Mouse (Mus musculus): ENCODE measurements around the gene Acd.
A peak's percentile ranks its signal among the peaks of the same experiment; 100 is the strongest.

Acd gene

DNA sequence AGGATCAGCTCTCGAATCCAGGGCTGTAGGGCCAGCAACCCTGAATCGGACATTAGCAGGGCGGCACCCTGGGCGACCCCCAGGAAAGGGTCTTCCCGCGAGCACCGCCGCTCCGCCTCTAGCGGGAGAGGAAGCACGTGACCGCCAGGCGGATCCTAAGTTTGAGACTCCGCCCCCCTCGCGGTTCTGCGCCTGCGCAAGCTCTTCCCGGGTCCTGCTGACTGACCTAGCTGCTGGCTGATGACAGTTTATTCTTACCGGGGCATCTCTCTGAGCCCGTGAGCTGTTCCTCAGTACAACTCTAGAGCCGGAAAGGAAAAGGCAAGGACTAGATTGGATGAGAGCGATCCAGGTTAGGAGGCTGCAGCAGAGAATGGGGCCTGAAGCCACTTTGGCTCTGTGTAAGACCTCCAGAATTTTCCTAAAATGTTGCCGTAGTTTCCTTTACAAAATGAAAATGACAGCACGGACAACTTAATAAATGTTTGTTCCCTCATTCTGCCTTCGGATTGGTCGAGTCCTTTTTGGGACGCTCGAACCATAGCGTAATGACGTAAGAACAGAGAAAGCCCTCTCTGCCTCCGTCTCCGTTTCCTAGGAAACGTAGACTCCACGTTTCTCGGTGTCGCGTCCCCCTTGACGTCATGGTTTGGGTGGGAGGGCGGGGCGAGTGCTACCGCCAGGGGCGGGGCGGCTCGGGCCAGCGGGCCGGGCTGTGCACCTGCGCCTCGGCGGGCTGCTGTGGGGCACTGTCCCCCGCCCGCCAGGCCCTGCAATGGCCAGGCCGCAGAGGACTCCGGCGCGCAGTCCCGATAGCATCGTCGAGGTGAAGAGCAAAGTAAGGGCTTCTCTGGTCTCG lies at the start of gene Acd, which contains the start of gene Pard6a:
Acd (minus strand) TSS at position 137 of the 859 bp plus-strand sequence.
Pard6a (plus strand) TSS at position 183 of the 859 bp plus-strand sequence.
- peak; percentile 96 to 99 for DNase-seq (ENCODE audit: low spot score in 2 of 2)

DNA sequence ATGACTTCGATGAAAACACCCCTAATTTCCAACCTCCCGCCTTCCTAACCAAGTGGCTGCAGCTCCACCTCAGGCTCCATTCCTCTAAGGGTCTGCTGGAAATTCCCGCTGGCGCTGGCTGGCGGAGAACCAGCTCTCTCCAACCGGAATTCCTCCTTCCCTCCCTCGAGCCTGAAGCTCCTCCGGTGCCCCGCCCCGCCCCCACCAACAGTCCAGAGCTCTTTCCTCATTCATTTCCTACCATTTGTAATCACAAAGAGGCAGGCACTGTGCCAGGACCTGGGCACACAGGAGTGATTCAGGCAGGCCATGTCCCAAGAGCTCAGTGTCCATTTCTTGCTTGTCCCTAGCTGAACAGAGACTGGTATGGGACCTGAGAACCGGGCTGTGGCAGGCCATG lies 49.7 kb upstream of the Acd start:
- DNase-seq (ENCODE audit: low spot score in 2 of 2), result no peak

DNA sequence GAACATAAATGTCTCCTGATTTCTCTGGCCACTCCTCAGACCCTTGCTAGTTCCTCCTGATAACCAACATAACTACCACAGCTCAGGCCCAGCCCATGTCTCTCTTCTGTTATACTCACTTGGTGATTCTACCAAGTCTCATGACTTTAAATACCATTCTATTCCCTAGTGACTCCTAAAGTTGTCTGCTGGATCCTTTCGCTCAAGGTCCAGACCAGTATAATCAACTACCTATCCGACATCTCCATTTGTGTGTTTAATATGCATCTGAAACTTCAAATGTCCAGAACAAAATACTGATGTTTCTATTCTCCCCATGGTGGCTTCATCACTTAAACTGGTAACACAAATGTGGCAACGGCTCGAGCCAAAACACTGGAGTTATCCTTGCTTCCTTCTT lies 42.4 kb upstream of the Acd start:
- no peak for DNase-seq (ENCODE audit: low spot score in 2 of 2)

DNA sequence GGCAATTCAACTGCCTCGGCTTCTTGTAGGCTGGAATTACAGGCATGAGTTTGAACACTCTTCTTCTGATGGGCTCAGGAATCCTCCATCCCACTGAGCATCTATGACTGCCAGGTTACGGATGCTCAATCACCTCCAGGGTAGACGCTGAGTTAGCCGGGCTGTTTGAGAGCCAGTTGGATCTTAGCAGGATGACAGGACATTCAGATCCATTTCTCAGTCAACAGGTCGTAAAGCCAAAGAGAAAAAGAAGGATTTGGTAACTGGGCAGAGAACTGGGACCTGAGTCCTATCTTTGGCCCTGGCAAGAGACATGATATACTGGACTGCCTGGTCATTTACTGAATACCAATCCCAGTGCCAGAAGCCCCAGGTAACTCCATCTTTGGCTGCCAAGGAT lies 38.3 kb upstream of the Acd start:
- no peak for DNase-seq (ENCODE audit: low spot score in 2 of 2)

DNA sequence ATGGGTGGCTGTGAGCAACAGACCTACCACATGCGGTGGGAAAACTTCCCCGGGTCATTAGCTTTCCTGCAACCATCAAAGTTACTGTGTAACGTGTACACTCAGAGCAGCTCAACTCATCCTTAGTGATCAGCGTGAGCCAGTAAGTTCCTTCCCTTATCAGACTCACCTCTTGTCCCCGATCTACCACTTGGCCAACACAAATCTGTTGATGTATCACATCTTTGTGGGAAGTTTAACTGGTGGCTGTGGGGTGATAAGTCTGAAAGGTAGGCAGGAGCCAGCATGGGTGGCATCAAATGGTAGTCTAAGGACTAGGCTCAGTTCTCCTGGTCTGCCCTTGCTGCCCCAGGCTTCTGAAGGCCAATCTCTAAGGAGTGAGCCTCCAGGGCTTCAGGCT lies 31.3 kb upstream of the Acd start:
- DNase-seq (ENCODE audit: low spot score in 2 of 2), result no peak

DNA sequence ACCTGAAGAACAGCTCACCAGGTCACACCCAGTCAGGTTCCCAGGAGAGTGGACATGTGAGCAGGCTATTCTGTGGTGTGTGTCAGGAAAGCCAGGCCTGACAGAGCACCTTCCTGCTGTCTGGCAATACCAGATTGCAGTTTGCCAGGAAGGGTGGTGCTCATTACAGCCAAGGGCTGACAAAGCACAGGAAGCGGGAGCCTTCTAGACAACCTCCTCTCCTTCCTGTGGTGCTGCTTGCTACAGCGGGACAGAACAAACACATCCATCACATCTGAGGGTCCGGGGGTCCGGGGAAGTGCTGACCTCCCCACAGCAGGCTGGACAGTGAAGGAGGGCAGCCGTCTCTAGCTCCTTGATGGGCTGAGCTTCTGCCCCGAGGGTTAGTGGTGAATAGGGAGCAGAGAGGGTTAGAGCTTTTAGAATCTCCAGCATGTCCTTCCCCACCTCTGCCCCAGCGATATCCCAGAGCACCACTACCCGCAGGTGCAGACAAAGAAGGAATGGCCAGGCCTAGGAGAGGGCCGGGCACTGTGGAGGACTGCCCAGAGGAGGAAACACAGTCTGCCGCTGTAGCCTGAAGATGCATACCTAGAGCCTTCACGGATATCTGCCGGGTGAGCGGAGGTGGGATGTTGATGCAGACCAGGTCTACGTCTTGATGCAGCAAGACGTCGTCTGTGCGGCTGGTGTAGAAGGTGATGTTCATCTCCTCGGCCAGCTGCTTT lies 26.7 kb upstream of the Acd start:
- DNase-seq (ENCODE audit: low spot score in 2 of 2), result no peak

DNA sequence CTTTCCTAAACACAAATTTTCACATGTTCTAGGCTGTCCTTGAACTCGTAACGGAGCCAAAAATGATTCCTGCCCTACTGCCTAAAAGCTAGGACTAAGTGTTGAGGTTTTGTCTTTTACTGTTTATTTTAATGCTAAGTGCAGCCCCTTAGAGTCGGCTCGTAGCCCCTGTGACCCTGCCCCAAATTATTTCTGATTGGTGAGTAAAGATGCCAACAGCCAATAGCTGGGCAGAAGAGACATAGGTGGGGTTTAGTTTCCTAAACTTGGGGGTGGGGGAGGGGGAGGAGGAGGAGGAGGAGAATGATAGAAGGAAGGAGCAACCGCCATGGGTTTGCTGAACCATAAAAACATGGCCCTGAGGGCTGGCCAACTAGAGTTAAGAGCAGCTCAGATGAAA lies 24.8 kb upstream of the Acd start:
- DNase-seq (ENCODE audit: low spot score in 2 of 2), result no peak

DNA sequence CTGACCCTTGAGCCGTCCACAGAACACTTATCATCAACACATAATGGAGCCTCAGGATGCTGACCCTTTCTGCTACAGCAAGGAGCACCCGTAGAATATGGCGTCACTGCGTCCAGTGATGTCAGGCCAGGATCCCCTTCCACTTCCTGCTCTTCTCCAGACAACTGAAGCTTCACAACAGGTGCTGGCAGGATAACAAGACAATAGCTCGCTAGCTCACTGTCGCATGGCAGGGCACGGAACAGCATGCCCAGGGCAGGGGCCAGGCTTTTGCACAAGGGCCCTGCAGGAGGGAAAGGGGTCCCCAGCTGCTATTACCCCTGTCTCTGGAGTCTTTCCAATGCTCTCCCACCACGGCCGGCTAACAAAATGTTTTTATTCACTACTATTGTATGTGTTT lies 22.0 kb upstream of the Acd start:
- DNase-seq (ENCODE audit: low spot score in 2 of 2), result no peak

DNA sequence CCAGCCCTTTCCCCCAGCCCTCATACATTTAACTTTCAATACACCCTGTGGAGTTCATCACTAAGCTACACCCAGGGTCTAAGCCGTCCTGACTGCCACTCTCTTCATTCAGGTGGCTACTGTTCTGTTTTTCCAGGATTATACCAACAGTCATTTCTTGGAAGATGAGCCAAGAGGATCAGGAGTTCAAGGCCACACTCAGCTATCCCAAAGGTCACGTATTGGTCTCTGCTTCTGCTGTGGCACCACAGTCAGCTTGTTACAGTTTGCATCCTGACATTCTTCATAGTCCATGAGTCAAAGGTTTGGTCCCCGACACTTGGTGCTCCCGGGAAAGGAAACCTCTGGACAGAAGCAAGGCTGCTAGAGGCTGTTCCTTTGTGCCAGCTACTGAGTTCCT lies 18.7 kb upstream of the Acd start:
- DNase-seq (ENCODE audit: low spot score in 2 of 2), result no peak

DNA sequence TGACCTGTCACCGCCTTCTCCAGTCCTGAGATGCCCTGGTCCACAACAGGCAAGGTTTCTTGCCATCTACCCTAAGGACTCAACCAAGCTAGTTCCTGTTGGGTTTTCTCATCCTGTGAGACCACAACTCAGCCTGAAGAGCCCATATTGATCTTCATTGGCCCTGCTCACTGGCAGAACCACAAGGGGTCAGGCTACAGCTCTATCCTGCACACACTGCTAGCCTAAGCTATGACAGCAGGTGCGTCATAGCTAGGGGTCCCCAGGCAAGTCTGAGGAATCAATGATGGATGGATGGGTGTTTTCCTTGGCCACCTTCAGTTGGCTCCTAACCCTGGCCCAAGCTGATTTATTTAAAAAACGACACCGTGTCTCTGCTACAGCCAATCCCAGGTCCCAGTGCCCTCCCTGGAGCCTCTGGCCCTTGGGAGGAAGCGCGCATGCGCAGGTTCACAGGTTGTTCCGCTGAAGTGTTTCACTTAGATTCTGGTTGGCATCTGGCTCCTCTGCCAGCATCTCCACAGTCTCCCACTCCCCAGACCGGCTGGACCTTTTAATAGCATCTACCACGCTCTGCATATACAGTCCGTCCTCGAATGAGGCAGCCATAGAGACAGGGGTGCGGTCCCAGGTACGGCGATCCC lies 15.5 kb upstream of the Acd start:
- no peak for DNase-seq (ENCODE audit: low spot score in 2 of 2)

DNA sequence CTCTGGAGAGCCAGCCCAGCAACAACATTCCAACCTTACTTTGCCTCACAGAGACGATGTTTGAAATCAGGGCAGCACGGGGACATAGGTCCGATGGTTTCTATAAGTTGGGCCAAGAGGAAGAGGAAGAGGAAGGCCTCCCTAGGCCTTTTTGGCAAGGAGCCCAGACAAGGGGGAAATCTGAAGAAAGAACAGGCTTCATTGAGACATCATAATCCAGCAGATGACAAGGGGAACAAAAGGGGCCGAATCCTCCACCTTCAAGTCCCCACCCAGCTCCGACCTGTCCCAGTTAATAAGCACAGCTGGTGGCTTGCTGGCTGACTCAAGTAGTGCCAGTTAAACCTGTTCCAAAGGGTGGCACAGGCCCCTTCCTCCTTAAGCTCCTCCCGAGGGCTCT lies 14.1 kb upstream of the Acd start:
- DNase-seq (ENCODE audit: low spot score in 2 of 2), result no peak

DNA sequence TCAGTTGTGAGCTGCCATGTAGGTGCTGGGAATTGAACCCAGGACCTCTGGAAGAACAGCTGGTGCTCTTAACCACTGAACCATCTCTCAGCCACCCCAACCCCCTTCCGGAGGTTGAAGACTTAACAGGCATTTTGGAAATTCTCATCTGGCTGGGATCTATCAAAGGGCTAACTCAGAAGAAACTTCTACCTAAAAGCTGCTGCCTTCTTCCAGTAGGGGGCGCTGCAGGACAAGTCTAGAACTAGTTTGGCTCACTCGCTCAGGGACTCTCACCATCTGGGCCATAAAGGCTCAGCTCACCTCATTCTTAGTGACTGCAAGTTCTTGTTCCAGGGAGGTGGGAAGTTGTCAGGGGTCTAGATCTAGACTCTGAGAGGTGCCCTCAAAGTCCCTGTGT lies 13.2 kb upstream of the Acd start:
- DNase-seq (ENCODE audit: low spot score in 2 of 2), result peak; percentile 89 to 98

DNA sequence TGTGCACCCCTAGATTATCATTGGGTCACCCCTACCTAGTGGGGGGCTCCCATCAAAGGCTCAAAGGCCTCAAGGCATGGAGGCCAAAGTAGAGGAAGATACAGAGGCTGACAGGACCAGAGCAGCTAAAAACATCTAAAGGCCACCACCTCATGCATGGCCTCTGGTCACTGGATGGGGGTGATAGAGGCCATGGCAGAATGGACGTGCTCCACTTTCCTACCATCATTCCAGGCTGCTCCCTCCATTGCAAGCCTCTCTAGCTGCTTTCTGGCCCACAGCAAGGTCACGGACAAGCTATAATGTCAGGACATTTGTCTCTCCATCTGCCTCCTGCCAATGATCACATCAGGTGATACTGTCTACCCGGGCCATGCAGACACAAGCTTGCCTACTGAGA lies 11.4 kb upstream of the Acd start:
- no peak for DNase-seq (ENCODE audit: low spot score in 2 of 2)

DNA sequence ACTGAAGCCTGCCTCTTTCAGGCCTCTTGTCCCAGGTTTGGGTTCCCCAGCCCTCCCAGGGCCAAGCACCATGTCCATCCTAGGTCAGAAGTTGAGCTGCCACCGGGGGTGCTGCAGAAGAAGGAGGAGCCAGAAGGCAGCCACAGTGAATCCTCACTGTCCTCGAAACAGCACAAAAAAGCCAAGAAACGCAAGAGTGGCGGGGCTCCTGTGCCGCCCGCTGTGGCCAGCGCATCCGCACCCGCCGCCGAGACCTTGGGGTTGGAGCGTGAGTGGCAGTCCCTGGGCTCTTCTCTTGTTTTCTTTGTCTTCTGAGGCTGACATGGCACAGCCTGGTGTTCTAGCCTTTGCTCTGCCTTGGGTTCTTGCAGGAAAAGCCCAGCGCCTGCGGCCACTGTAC lies 8.4 kb upstream of the Acd start:
- DNase-seq (ENCODE audit: low spot score in 2 of 2), result no peak

DNA sequence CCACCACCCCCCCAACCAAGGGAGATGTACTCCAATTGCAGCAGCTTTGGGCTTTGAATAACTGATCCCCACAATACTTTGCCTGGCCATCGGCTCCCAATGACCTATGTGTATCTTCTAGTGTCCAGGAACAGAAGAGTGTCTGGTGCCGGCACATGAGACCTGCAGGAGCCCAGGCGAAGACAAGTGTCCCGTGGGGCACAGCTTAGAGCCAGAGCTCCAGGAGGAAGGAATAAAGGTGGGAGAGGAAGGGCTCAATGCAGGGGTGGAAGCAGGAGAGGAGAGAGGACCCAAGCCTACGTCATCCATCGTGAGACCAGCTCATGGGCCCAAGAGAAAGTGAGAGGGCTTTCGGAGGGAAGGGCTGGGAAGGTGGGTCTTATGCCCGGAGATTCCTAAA lies 7.8 kb upstream of the Acd start:
- DNase-seq (ENCODE audit: low spot score in 2 of 2), result no peak

DNA sequence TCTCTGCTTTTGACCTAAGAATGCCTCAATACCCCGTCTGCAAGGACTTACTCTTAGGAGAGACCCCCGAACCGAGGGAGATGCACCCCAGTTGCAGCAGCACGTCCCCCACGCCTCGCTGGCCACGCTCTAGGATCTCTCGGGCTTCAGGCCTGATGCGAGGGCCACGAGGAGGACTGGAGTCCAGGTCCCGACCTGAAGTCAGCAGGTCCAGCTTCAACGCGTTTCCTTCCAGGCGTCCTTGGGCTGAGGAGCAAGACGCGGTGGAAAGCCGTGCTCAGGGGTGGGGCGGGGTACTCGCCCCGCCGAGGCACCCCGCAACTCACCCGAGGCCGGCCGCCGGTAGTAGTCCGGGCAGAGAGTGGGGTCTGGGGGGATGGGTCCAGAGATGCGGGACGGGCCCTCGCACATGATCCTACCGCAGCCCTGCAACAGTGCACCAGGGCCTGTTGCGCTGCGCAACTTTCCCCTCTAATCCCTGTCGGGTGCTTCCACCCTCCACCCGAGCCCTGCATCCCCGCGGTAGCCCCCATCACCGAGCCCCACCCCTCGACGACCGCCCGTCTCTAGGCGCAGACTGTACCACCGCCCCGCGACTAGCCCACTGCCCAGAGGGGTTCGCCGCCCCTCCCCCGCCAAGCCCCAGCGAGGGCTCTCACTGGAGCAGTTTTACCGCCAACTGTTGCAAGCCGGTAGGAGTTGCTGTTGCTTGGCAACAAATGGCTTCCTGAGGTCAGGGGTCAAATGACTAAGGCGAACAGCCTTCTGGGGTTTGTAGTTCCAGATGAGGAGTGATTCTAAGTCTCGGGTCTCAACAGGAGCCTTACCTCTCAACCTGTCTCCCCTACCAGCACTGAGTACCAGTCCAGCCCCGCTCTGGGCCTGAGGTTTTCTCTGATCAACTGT lies 6.8 kb upstream of the Acd start, which contains the start of the genes 4933405L10Rik and Enkd1:
4933405L10Rik (plus strand) TSS at position 158 of the 906 bp plus-strand sequence.
Enkd1 (minus strand) TSS at position 713 of the 906 bp plus-strand sequence.
- DNase-seq (ENCODE audit: low spot score in 2 of 2), result peak; percentile 80 to 85

DNA sequence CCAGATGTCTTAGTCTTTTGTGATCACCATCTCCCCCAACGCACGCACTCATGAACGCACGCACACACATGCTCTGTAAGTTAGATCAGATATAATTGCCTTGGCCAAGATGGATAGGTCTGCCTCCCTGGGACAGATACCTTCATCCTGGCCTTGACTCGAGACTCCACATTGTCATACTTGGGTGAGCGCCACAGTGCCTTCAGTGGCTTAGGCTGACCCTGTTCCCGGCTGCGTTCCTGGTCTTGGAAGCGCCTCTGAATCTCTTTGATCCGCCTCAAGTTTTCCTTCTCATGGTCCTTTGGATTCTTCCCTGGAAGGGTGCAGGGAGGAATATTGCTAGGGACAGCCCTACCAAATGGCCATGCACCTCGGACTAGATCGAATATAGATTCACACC lies 5.5 kb upstream of the Acd start:
- no peak for DNase-seq (ENCODE audit: low spot score in 2 of 2)

DNA sequence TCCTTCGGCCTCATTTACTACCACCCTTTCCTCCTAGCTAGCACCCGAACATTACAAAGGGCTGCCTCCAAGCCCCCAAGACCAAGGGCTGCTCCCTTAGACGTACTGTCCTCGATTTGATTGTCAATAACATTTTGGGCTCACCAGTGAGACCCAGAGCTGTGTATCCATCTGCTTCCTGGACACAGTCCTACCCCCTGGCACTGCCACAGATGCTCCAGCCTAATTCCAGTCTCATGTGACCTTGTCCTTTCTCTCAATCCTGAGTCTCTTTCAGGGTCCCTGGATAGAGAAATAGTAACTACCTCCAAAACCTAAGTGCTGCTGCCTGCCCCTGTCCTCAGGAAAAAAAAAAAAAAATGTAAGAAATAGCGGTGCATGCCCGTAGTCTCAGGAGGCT lies 4.1 kb upstream of the Acd start:
- no peak for DNase-seq (ENCODE audit: low spot score in 2 of 2)

DNA sequence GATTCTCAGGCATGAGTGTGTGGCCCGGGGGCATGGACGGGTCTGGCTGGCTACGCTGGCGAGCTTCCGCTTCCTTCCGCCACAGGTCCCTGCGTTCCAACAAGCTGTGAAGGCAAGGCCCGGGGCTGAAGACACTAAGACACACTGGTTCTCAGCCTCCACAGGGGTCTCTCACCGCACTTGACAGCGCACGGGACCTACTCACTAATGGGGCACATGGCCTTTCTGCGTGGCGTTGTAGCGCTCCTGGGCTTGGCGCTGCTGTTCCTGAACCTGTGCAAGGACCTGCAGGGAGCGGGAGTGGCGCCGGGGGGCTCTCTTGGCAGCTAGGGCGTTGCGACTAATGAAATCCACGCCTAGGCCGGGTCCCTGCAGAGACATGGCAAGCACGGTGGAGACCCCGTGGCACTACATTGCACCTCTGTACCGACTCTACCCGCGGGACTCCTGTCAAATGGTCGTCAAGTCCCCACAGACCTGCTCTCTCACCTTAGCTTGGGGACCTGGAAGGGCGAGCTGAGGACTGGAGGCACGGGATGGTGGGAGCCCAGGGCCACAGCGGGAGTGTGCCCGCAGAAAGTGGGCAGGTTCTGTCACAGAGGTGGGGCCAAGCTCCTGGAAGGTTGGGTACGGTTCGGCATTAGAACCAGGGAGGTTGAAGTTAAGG lies 3.4 kb upstream of the Acd start:
- DNase-seq (ENCODE audit: low spot score in 2 of 2), result peak in 1 of 2 experiments; percentile 65

DNA sequence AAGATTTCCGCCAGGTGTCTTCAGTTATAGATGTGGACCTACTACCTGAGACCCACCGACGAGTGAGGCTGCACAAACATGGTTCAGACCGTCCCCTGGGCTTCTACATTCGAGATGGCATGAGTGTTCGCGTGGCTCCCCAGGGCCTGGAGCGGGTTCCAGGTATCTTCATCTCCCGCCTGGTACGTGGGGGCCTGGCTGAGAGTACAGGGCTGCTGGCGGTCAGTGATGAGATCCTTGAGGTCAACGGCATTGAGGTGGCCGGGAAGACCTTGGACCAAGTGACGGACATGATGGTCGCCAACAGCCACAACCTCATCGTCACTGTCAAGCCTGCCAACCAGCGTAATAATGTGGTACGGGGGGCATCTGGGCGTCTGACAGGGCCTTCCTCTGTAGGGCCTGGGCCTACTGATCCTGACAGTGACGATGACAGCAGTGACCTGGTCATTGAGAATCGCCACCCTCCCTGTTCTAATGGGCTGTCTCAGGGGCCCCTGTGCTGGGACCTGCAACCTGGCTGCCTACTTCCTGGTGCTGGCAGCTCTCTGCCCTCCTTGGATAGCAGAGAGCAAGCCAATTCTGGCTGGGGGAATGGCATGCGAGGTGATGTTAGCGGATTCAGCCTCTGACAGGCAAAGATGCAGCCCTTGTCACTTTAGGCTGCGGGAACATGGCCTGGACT lies 2.0 kb upstream of the Acd start:
- DNase-seq (ENCODE audit: low spot score in 2 of 2), result peak in 1 of 2 experiments; percentile 68
